Mouse (Mus musculus) stomach, embryonic 16.5 days (tissue): ENCODE results near the gene Slc4a1ap. TPM values are rescaled to one million over a fixed set of nuclear protein-coding genes. Genes with fewer than 3 reads are reported as not detected.

Experiments
- ATAC-seq: fragments of 200-750 bp; cut with Nextera tagmentation; 2 replicates; pipeline ENCODE4 v1.8.0; 2017; ENCODE audit warnings: moderate number of reproducible peaks, moderate TSS enrichment; ENCODE audit not compliant: insufficient read depth, low FRiP score
- H3K27ac ChIP-seq: fragments of 300-500 bp; sonication (generic); 2 replicates; pipeline ENCODE4 v1.5.1; 2014; ENCODE audit warnings: low read length
- H3K27me3 ChIP-seq: fragments of 300-500 bp; sonication (generic); 2 replicates; pipeline ENCODE4 v1.6.1; 2014; ENCODE audit warnings: low read length, control low read depth, mixed read lengths; ENCODE audit not compliant: control insufficient read depth, insufficient read depth
- H3K36me3 ChIP-seq: fragments of 300-500 bp; sonication (generic); 2 replicates; pipeline ENCODE4 v1.6.1; 2014; ENCODE audit warnings: low read length; ENCODE audit not compliant: control insufficient read depth, insufficient read depth
- H3K4me1 ChIP-seq: fragments of 300-500 bp; sonication (generic); 2 replicates; pipeline ENCODE4 v1.6.1; 2014; ENCODE audit warnings: low read length, control low read depth, mixed read lengths; ENCODE audit not compliant: control insufficient read depth, insufficient read depth
- H3K4me2 ChIP-seq: fragments of 300-500 bp; sonication (generic); 2 replicates; pipeline ENCODE4 v1.6.1; 2014; ENCODE audit warnings: low read depth, low read length, mixed read lengths
- H3K4me3 ChIP-seq: fragments of 300-500 bp; sonication (generic); replicated peaks from 2 replicates; pipeline ENCODE4 v1.5.1; 2014; ENCODE audit warnings: mild to moderate bottlenecking, low read length
- H3K9ac ChIP-seq: fragments of 300-500 bp; sonication (generic); 2 replicates; pipeline ENCODE4 v1.6.1; 2014; ENCODE audit warnings: low read length
- H3K9me3 ChIP-seq: fragments of 300-500 bp; sonication (generic); replicated peaks from 2 replicates; pipeline ENCODE4 v1.6.1; 2016; ENCODE audit warnings: low read length, control low read depth; ENCODE audit not compliant: control insufficient read depth
- WGBS: fragments of 180-500 bp; shearing (Covaris S2); extraction: QIAGEN DNeasy Blood & Tissue Kit; methylation state at CpG from one replicate; pipeline ENCODE4 v1.1.7; 2014; 5-methylcytosine and 5-hydroxymethylcytosine counted together
- polyA plus RNA-seq: library from polyadenylated mRNA; unstranded; fragments of >200 nt; fragmentation: Nextera tagmentation; extraction: Ambion mirVana; gene quantifications from 2 replicates; pipeline ENCODE4 v1.2.1, GENCODE M21; 2015

The Slc4a1ap gene
- polyA plus RNA-seq, 1 experiment from 2014 or later = 24.0 TPM

DNA sequence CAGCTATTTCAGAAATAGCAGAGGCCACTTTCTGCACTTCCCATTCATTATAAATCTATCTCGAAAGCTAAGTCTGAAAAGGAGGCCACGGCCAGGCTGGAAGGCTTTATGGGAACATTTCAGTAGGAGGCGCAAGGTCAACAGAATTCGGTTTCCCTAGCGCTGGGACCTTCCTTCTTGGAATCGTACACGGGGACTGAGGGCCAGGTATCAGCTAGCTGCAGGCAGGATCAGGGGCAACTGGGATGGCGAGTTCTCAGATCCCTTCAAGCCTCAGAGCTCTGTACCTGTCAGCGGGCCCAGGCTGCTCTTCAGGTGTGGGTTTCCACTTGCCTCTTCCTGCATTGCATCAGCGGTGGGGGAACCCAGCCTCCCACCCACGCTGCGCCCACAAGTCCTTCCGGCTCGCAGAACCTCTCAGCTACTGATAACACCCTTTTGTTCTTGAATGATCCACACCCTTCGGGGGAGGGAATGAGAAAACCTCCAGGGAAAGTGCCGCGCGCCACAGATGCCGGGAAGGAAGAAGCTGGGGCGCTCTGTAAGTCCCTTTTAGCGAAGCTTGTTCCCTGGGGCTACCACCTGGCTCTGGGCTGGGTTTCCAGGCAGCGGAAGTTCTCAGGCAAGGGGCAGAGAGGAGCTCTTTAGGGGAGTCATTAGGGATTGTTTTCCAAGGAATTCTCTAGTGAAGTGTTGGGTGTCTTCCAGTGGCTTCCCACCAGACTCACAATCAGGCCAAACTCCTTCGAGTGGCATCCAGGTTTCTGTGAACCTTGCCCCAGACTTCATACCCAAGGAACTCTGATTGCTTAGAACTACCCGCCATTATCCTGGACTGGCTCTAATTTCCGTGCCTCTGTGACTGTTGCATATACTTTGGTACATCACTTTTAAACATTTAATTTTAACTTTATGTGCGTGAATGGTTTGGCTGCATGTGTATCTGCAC is 70.0 kb downstream of the Slc4a1ap start, which contains the start of gene Mrpl33:
Mrpl33 (plus strand) TSS at position 455 of the 949 bp plus-strand sequence.
- peak within 1 kb of the TSS; percentile 45 for H3K4me3 ChIP-seq
- H3K4me1 ChIP-seq = 0 out of 2 replicates have a peak, but pooled peaks cover 7% of the 10 kb centered on the region
- peak within 1 kb of the TSS; percentile 71 for H3K9ac ChIP-seq
- H3K9me3 ChIP-seq = no peaks in the 10 kb centered on the region
- peak within 1 kb of the TSS; percentile 69 for H3K4me2 ChIP-seq
- ATAC-seq = peak; percentile 86
- H3K27ac ChIP-seq = peak within 1 kb of the TSS; percentile 88
- WGBS = 10% methylated on average over 26 of the region's 26 CpGs
- H3K27me3 ChIP-seq = no peaks in the 10 kb centered on the region
- no peaks in the 10 kb centered on the region for H3K36me3 ChIP-seq

DNA sequence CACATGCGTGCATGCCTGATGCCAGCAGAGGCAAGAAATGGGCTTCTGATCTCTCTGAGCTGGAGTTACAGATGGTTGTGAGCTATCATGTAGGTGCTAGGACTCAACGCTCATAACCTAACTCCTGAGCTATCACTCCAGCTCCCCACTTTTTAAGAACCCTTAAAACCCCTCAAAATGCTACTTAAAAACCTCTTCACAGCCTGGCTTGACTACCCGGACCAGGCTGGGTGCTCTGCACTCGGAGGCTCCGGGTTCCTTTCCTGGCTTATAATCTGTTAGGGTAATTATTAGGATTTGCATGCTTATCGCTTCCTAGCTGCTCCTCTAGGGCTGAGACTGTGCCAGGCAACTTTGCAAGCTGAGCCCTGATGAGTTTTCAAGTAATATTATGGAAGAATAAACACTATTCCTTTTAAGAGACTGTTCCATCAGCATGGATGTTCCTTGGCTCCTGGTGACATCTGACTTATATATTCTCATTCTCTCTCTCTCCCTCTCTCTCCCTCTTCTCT is 70.7 kb downstream of the Slc4a1ap start:
- ATAC-seq = no peak
- Histone ChIP-seq H3K36me3 (no peaks in the 10 kb centered on the region), H3K4me2 (peak overlapping the region; percentile 69), H3K4me1 (peaks cover 10% of the 10 kb centered on the region; the same call in 1 of the 2 replicates), H3K9ac (peak overlapping the region; percentile 71), H3K27ac (peak overlapping the region; percentile 88), H3K4me3 (peak overlapping the region; percentile 45), H3K9me3 (no peaks in the 10 kb centered on the region), H3K27me3 (no peaks in the 10 kb centered on the region)
- 62% methylated on average over 6 of the region's 6 CpGs for WGBS

DNA sequence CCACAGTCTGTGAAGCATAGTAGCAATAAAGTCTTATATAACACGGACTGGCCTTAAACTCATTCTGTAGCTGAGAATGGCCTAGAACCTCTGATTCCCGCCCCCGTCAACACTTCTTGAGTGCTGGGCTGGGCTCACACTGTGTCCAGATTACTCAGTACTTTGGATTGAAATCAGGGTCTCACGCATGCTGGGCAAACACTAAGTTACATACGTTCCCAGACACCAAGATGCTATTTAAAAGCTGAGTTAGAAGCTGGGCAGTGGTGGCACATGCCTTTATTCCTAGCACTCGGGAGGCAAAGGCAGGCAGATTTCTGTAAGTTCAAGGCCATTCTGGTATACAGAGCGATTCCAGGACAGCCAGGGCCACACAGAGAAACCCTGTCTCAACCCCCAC is 71.3 kb downstream of the Slc4a1ap start:
- Histone ChIP-seq H3K27me3 (no peaks in the 10 kb centered on the region), H3K36me3 (no peaks in the 10 kb centered on the region), H3K4me1 (peaks cover 14% of the 10 kb centered on the region; the same call in 1 of the 2 replicates), H3K9ac (no peak overlapping the region), H3K9me3 (no peaks in the 10 kb centered on the region), H3K4me2 (peak overlapping the region; percentile 69), H3K4me3 (no peak overlapping the region), H3K27ac (no peak overlapping the region)
- WGBS = 75% methylated on average over 7 of the region's 7 CpGs
- no peak for ATAC-seq

DNA sequence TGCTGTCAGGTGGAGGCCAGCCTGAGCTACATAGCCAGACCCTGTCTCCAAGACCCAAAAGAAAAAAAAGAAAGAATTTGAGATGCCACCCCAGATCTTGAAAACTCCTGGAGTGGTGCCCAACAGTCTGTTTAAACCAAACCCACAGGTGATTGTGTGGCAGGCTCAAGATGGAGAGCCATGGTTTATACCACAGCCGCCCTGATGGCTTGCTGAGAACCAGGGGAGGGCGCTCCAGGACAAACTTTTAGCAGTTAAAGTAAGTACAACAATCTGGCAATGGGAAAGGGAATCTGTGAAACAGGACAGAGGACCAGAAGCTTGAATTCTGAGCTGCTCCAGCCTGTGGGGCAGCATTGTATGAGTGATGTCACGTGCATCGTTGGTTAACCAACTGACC is 71.8 kb downstream of the Slc4a1ap start:
- no peaks in the 10 kb centered on the region for H3K36me3 ChIP-seq
- no peaks in the 10 kb centered on the region for H3K9me3 ChIP-seq
- H3K4me3 ChIP-seq = no peak overlapping the region
- H3K4me1 ChIP-seq = peaks cover 14% of the 10 kb centered on the region; the same call in 1 of the 2 replicates
- no peak for ATAC-seq
- H3K27me3 ChIP-seq = no peaks in the 10 kb centered on the region
- H3K9ac ChIP-seq = no peak overlapping the region
- no peak overlapping the region for H3K4me2 ChIP-seq
- H3K27ac ChIP-seq = no peak overlapping the region
- 69% methylated on average over 4 of the region's 4 CpGs for WGBS

DNA sequence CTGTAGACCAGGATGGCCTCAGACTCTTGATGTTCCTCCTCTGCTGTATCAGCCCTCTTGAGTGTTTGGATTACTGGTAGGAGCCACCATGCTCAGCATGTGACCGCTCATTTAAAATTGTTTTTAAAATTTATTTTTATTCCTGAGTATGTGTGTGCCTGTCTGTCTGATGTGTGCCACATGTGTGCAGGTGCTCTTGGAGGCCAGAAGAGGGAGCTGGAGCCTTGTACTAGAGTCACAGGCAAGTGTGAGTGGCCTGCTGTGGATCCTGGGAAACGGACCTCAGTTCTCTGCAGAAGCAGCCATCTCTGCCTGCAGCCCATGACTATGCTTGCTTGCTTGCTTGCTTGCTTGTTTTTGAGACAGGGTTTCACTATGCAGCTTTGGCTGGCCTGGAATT is 72.4 kb downstream of the Slc4a1ap start:
- no peak overlapping the region for H3K4me2 ChIP-seq
- peaks cover 14% of the 10 kb centered on the region; the same call in 1 of the 2 replicates for H3K4me1 ChIP-seq
- H3K9ac ChIP-seq = no peak overlapping the region
- no peak overlapping the region for H3K27ac ChIP-seq
- H3K36me3 ChIP-seq = no peaks in the 10 kb centered on the region
- WGBS = 91% methylated on average over 2 of the region's 2 CpGs
- no peaks in the 10 kb centered on the region for H3K27me3 ChIP-seq
- ATAC-seq = no peak
- H3K9me3 ChIP-seq = no peaks in the 10 kb centered on the region
- no peak overlapping the region for H3K4me3 ChIP-seq

DNA sequence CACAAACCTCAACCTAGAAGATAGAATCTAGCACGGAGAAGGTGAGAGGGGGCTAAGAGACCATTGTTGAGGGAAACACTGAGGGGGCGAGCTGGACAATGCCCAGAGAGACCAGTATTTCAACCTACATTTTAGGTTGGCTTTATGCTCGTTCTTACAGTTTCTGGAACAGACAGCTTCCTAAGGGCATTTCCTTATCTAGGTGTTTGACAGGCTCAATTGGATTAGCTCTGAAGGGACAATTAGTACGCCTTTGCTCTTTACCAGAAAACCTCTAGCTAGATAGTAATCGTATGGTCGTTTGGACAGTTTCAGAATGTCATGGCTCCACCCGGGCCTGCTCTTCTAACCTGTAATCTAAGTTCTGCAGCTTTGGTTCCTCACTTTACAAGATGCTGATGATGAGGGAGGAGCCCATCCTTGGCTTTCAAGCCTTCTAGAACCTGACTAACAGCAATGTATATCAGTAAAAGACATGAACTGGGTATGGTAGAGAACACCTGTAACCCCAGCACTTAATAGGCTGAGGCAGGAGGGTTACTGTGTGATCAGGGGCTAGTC is 74.4 kb downstream of the Slc4a1ap start:
- H3K9ac ChIP-seq = no peak overlapping the region
- no peaks in the 10 kb centered on the region for H3K27me3 ChIP-seq
- H3K9me3 ChIP-seq = no peaks in the 10 kb centered on the region
- H3K4me2 ChIP-seq = no peak overlapping the region
- H3K4me1 ChIP-seq = peaks cover 8% of the 10 kb centered on the region; the same call in 1 of the 2 replicates
- H3K4me3 ChIP-seq = no peak overlapping the region
- no peaks in the 10 kb centered on the region for H3K36me3 ChIP-seq
- 74% methylated on average over 7 of the region's 7 CpGs for WGBS
- no peak for ATAC-seq
- H3K27ac ChIP-seq = no peak overlapping the region

DNA sequence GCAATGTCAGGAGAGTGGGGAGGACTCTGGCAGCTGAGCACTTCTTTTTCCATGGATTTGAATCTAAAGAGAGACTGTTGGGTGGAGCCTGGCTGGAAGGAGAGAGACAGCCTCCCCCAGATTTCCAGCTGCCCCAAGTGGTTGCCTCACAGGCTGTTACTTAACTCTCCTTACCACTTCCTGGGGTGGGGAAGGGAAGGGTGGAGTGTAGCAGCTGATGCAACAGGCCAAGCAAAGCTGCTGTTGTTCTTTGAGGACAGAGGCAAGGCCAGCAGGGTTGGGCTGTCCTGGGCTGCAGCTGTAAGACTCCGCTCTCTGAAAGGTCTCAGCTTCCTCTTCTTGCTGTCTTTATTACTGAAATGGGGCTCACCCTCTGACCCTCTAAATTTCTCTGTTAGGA is 75.6 kb downstream of the Slc4a1ap start:
- Histone ChIP-seq H3K4me1 (peaks cover 7% of the 10 kb centered on the region; the same call in 1 of the 2 replicates), H3K36me3 (no peaks in the 10 kb centered on the region), H3K27me3 (no peaks in the 10 kb centered on the region), H3K9me3 (no peaks in the 10 kb centered on the region), H3K4me3 (no peak overlapping the region), H3K4me2 (no peak overlapping the region), H3K27ac (peak overlapping the region; percentile 80), H3K9ac (0 out of 2 replicates have a peak overlapping the region, but pooled peaks have one; percentile 17)
- ATAC-seq = peak; percentile 81; the same call in 1 of the 2 replicates
- WGBS = 75% methylated on average over 1 of the region's 1 CpGs

DNA sequence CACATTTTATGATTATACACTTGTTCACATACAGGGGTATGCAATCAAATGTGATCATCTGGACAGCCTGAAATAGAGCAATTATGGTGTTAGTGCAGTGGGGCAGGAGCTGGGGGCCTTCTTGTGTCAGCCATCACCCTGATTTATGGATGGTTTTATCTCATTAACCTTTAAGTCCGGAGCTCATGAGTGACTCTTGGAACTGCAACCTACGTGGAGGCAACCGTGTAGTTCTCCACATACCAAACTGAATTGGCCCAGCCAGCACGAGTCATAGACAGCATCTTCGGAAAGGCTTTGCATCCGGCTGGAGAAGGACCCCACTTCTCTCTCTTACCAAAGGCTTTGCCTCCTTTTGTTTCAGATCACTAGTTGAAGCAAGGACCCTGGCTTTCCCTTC is 77.0 kb downstream of the Slc4a1ap start:
- Histone ChIP-seq H3K4me3 (no peak overlapping the region), H3K9ac (no peak overlapping the region), H3K4me2 (no peak overlapping the region), H3K36me3 (no peaks in the 10 kb centered on the region), H3K9me3 (no peaks in the 10 kb centered on the region), H3K27me3 (no peaks in the 10 kb centered on the region), H3K4me1 (peaks cover 7% of the 10 kb centered on the region; the same call in 1 of the 2 replicates), H3K27ac (no peak overlapping the region)
- no peak for ATAC-seq
- WGBS = 83% methylated on average over 6 of the region's 6 CpGs

DNA sequence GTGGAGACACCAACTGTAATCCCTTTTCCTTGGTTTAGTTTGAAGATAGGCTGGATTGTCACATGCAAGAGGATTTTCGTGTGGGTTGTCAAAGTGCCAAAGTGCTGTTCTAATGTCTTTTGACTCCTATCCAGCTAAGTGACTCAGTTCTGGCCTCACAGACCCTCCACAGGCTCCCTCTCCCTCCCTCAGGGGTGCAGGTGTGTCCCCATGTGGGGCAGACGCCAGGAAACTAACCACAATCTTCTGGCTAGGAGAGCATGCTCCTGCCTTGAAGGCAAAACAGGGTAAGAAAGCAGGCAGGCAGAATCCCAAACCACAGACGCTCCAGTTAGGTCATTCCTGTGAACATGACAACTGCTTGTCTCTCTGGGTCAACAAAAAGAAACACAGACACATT is 79.4 kb downstream of the Slc4a1ap start:
- Histone ChIP-seq H3K4me1 (peaks cover 7% of the 10 kb centered on the region; the same call in 1 of the 2 replicates), H3K4me3 (no peak overlapping the region), H3K27ac (no peak overlapping the region), H3K4me2 (no peak overlapping the region), H3K36me3 (no peaks in the 10 kb centered on the region), H3K27me3 (no peaks in the 10 kb centered on the region), H3K9ac (no peak overlapping the region), H3K9me3 (no peaks in the 10 kb centered on the region)
- 49% methylated on average over 3 of the region's 3 CpGs for WGBS
- no peak for ATAC-seq
